Mouse (Mus musculus) embryonic stem cell, embryonic (primary cell): ENCODE data around the gene Igsf9.

Source experiments
- CTCF ChIA-PET, 4 experiments: fragments of 300-600 bp in 2 of 4; fragments of 350-600 bp in 2 of 4; sonication (Branson Sonifier 250); formaldehyde crosslinking; loops; one replicate each; lab custom pipeline; 2022; ENCODE audit warnings: inconsistent platforms in 2 of 4; lab: Charles Lee
- POLR2A ChIA-PET, 4 experiments: fragments of 300-600 bp in 2 of 4; fragments of 350-600 bp in 2 of 4; sonication (Branson Sonifier 250); formaldehyde crosslinking; loops; one replicate each; lab custom pipeline; 2022; ENCODE audit warnings: antibody characterized with exemption in 4 of 4, inconsistent platforms in 1 of 4; lab: Charles Lee

Gene Igsf9

GRCm38 (mm10) chr1:172535116-172535515 is 53.5 kb downstream of the Igsf9 start:
- ChIA-PET CTCF (no interaction called here), POLR2A (interaction anchor here in 3 of 4 experiments (0.5 to 2.1 kb wide), 3 partner anchors 10 to 352 kb away, joined by 3 to 7 read pairs (median 7); no protein-coding TSS in a partner anchor)

DNA sequence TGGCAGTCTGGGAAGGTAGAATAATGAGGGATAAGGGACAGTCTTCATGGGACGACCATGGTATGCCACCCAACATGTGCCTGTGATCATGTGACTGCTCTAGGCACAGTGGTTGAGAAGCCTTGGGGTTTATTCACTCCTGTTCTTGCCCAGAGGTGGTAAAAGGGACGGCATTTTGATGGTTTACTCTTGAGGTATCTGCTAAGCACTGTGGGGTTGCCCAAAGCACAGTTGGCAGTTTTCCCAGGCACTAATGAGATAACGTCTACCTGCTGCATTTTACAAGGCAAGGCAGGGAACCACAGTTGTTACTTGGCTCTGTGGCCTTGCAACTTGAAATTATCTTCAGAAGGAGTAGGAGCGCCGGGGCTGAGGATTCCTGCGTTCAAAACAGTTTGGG is 58.2 kb downstream of the Igsf9 start:
- ChIA-PET POLR2A (interaction anchor here in 2 of 4 experiments (1.0 to 3.0 kb wide), 5 partner anchors 8 to 33 kb away, joined by 3 to 18 read pairs (median 3); no protein-coding TSS in a partner anchor), CTCF (interaction anchor here in 3 of 4 experiments (0.9 to 3.8 kb wide), 2 partner anchors 11 kb away, joined by 3 to 15 read pairs (median 3); no protein-coding TSS in a partner anchor)

DNA sequence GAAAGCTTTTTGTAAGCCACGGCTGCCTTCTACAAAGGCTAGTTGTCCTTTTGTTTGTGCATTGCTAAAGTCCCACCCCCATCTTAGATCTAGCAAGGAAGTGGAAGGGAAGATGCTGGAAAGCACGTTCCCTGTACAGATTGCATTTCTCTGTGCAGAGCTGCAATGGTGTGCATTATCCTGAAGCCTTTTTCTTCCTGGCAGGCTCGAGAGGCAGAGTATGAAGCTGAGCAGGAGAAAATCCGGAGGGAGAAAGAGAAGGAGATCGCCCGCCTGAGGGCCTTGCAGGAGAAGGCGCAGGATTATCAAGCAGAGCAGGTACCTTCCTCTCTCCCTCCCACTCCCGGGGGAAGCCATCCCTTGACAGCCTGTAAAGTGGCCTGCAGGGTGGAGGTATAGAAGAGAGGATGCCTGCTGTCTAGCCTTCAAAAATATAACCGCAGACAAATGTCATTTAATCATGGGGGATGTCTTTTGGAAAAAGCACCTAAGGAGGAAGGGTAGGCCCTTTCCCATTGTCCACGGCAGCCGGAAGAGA is 58.8 kb downstream of the Igsf9 start:
- POLR2A ChIA-PET, result interaction anchor here in 2 of 4 experiments (1.0 to 3.0 kb wide), 3 partner anchors 8 to 12 kb away, joined by 3 to 18 read pairs (median 4); no protein-coding TSS in a partner anchor
- CTCF ChIA-PET, result interaction anchor here in 3 of 4 experiments (0.6 to 3.8 kb wide), 4 partner anchors 12 to 370 kb away, joined by 3 to 15 read pairs (median 3); no protein-coding TSS in a partner anchor

GRCm38 (mm10) chr1:172546062-172546461 is 64.5 kb downstream of the Igsf9 start:
- ChIA-PET POLR2A (interaction anchor here in 1 of 4 experiments (1.1 kb wide), 1 partner anchor 14 kb away, joined by 5 read pairs; no protein-coding TSS in a partner anchor), CTCF (interaction anchor here in 2 of 4 experiments (1.2 to 2.0 kb wide), 4 partner anchors 17 to 73 kb away, joined by 3 to 7 read pairs (median 5); no protein-coding TSS in a partner anchor)
